Mouse (Mus musculus): Measurements from ENCODE around the gene Nr1h3.

Gene Nr1h3

GRCm38 (mm10) chr2:91142920-91143319 is 59.7 kb downstream of the Nr1h3 start:
- DNase-seq (ENCODE audit: extremely low spot score, low spot score) = no peak

- DNase-seq (ENCODE audit: extremely low spot score, low spot score) = no peak
Observed at GRCm38 (mm10) chr2:91139764-91140163, 62.9 kb downstream of the Nr1h3 start.

GRCm38 (mm10) chr2:91139311-91139710 is 63.3 kb downstream of the Nr1h3 start:
- no peak for DNase-seq (ENCODE audit: extremely low spot score, low spot score)

GRCm38 (mm10) chr2:91137481-91137880 is 65.2 kb downstream of the Nr1h3 start:
- no peak for DNase-seq (ENCODE audit: extremely low spot score, low spot score)

GRCm38 (mm10) chr2:91136513-91137412 is 65.9 kb downstream of the Nr1h3 start:
- no peak for DNase-seq (ENCODE audit: extremely low spot score, low spot score)
